Mouse (Mus musculus) cerebellum, postnatal 4 days (tissue): Measurements from ENCODE around the gene Ddah2.
A peak's percentile ranks its signal among the peaks of the same experiment; 100 is the strongest.

ENCODE experiments used
- DNase-seq, 2 experiments: peaks; one replicate each; pipeline ENCODE4 v3.0.0; 2022; ENCODE audit warnings: low spot score in 2 of 2, mixed read lengths in 1 of 2

Gene Ddah2

DNA sequence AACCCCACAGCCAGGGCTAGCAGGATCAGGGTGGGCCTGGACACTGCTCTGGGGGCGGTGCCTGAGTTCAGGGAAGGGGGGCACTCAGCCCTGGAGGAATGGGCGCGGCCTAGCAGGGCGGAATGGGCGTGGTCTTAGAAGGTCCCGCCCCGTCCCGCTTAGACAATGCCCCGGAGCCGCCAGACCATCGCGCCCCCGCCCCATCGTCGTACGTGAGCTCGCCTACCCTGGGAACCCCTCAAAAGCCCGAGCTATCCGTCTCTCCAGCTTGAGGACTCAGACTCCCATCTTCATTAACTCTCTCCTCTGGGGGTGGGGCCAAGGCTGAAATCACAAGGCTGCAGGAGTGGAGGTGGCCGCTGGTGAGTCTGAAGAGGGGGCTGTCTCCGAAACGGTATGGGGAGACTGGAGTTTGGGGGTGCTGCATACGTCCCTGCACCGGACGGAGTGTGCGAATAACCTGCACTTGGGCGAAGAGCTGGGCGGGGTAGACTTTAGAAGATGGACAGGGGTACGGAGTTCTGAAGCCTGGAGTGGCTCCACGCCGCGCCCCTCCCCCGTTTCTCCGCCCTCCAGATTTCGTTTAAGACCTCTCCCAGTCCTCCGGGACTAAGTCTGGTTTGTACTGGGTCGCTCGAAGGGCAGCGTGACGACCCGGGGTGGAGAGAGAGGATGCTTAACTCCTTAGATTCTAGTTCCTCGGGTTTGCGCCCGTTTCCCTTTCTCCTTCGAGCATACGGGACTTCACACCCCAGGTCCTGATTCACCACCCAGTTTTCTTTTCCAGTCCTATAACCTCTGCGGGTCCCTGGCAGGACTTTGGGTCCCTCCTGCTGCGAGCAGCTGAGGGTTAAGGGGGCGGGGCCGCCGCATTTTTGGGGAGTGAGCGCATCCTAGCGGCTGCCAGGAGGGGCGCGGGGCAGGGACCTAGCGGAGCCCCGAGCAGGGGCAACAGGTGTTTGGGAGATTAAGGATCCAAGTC lies at the start of gene Ddah2:
Ddah2 (plus strand) TSS at position 125 of the 982 bp plus-strand sequence.
- DNase-seq: peak; percentile 79 to 92

DNA sequence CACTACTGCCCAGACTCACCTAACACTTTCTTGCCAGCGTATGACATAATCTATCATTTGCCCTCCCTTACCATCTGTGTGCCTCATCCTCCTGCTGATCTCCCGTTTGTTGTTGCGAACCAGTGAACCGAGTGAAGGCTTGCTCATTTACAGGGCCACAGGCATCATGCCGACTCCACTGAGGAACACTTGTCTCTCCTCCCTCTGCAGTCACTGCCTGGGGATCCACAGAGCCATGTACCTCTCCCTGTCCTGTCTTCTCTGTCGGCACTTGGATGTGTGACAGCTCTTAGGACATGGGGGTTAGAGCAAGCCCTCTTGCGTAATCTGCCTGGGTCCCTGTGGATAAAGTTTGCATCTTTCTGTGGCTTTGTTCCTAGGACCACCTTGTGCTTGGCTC lies 49.2 kb upstream of the Ddah2 start:
- no peak for DNase-seq

DNA sequence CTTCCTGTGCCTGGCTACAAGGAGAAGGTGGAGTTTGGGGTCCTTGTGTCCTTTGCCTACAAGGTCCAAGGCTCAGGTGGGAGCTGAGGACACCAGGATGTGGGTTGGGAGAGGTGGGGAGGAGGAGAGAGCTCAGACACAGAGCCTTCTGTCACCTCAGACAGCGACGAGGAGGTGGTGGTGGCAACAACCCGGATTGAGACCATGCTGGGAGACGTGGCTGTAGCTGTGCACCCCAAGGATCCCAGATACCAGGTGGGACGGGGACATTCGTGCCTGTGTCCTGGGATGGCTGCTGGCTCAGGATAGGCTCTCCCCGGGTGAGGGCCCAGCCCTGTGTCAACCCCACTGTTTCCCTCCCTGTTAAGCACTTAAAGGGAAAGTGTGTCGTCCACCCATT lies 47.4 kb upstream of the Ddah2 start:
- DNase-seq: no peak

DNA sequence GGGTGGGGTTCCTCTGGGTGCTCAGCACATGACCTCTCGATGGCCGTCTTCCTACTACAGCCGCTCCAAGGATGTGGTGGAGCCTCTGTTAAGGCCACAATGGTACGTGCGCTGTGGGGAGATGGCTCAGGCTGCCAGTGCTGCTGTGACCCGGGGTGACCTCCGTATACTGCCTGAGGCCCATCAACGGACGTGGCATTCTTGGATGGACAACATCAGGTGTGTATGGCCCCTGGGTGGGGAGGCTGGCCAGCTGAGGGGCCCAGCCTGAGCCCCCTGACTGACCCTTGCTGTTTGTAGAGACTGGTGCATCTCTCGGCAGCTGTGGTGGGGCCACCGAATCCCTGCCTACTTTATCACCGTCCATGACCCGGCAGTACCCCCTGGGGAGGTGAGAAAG lies 46.4 kb upstream of the Ddah2 start:
- DNase-seq: no peak

DNA sequence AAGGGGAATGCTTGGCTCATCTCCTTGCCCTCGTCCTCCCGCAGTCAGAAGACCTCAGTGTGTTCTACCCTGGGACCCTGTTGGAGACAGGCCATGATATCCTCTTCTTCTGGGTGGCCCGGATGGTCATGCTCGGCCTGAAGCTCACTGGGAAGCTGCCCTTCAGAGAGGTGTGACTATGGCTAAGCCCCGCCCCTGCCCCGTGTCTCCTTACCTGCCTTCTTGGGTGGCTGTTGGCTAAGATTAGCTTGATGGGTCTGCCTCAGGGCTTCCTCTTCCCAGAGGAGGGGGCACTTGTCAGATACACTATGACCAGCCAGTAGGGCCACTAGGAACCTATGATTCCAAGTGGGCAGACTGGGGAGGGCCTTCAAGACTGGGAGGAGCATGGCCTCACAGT lies 45.6 kb upstream of the Ddah2 start:
- DNase-seq: no peak

DNA sequence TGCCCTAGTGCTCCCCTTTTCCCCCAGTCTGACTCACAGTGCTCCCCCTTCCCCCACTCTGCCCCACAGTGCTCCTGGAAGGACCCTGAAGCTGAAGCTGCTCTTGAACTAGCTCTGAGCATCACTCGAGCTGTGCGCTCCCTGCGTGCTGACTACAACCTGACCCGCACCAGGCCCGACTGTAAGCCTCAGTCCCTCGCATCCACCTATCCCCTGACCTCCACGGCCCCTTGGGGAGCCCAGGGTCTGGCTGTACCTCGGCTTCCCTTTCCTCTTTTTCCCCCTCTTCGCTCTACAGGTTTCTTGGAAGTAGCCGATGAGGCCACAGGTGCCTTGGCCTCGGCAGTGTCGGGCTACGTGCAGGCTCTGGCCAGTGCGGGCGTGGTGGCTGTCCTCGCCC lies 43.5 kb upstream of the Ddah2 start:
- no peak for DNase-seq

DNA sequence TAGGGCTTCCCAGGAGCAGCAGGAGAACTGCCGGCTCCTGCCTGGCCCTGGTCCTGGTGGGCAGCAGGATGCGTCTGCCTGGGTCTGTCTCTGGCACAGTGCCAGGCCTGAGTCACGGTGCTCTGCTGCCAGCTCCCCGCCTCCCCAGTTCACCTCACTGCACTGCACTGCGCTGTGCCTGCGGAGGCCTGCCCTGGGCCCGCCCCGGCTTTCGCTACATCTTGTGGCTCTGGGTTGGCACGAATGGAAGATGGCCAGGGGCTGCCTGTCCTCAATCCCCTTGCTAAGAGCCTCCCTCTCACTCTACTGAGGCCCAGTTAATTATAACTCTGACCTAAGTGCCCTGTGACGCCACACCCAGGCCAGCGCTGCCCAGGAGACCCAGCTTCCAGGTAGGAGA lies 42.5 kb upstream of the Ddah2 start, which contains the start of gene Vwa7:
Vwa7 (plus strand) TSS at position 204 of the 400 bp plus-strand sequence.
- DNase-seq: peak; percentile 60 to 82

DNA sequence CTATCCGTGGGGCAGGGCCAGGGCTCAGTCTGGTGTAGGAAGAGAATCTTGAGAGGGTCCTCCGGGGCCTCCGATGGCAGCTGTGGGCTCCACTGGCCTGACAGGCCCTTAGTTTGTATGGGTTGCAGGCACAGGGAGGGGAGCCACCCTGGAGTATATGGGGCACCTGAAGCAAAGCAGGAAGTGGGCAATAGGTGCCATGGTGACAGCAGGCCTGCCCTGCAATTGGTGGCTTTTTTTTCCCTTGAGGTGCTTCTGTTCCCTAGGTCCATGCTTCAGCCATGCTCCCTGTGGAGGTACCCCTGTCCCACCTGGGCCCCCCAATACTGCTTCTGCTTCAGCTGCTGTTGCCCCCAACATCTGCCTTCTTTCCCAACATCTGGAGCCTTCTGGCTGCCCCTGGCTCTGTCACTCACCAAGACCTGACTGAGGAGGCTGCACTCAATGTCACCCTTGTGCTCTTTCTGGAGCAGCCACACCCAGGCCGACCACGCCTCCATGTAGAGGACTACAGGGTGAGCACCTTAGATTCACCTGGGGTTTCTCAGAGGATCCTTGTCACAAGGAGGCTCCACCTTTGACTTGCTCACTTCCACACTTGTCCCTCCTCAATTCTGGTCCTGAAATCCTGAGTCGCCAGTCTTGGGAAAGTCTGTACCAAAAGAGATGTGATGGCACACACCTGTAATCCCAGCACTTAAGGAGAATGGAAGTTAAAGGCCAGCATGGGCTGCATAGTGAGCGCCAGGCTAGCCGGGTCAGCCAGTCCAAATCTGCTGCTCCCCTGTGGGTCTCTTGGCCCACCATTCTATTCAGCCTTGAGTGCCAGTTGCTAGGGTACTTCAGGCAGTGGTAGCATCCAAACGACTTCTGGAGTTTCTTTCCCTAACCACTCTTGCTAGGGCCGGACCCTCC lies 41.8 kb upstream of the Ddah2 start:
- DNase-seq: no peak

DNA sequence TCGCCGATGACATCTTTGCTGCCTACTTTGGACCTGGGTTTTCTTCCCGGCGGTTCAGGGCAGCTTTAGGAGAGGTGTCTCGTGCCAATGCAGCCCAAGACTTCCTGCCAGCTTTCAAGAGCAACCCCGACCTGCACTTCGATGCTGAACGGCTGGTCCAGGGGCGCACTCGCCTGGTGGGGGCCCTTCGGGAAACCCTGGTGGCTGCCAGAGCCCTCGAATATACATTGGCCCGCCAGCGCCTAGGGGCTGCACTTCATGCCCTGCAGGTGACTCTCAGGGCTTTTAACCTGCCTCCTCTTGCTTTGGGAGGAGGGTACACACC lies 41.2 kb upstream of the Ddah2 start:
- no peak for DNase-seq

DNA sequence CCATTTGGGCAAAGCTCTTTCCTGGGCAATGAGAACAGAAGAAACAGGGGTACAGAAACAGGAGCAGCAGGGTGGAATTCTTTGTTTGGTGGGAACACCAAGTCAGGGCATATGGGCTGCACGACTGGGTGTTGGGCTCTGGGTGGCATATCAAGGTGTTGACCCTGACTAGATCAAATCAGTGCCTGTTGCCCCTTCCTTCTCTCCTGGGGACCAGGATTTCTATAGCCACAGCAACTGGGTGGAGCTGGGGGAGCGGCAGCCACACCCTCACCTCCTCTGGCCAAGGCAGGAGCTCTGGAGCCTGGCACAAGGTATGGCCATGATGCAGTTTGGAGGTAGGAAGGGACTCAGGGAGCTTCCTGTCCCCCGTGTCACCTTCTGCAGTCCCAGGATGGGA lies 40.7 kb upstream of the Ddah2 start:
- DNase-seq: no peak

DNA sequence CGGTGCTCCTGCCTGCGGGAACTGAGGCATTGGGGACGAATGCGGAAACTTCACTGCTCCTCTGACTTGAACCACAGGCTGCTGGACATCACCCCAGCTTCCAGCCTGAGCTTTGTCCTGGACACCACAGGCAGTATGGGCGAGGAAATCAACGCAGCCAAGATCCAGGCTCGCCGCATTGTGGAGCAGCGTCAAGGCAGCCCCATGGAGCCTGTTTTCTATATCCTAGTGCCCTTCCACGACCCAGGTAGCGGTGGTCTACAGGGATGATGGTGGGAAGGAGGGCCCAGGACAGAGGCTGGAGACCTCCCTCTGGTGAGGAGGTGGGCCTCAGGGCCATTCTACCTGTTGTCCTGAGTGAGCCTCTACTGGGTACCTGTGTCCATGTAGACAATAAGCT lies 38.9 kb upstream of the Ddah2 start:
- no peak for DNase-seq

DNA sequence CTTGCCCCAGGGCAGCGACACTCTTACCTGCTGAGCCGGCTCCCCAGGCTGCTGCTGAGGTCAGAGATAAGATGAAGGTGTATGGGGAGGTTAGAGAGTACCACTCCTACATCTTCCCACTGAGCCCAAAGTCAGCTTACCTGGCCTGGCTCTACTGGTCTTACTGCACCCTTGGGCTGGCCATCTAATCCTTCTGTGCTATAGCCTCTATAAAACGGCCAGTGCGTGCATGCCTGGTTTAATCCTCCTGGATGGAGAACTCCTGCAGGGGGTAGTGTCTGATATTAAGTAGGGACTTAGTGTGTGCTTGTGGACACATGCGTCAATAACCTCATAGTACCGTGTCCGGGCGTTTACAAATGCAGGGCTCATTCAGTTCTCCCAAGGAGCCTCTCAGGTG lies 38.3 kb upstream of the Ddah2 start:
- no peak for DNase-seq

DNA sequence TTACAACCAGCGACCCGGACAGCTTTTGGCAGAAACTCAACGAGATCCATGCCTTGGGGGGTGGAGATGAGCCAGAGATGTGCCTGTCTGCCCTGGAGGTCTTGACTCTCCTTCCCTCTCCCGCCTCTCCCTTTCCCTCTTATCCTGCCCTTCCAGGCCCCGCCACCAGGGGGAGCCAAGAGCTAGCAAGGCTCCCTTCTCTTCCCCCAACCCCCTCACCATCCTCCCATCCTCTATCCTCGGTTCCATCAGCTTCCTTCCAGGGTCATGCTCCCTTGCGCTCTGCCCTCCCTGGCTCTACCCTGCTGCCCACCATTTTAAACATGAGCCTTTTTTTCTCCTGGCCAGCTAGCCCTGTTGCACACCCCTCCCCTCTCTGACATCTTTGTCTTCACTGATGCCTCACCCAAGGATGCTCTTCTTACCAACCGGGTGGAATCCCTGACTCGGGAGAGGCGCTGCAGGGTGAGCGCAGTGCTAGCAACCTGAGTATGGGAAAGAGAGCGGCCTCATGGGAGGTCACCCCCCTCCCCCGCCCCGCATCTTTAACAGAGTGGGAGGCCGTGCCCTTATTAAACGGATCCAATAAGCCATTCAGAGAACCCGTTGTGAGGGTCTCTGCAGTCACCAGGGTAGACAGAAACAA lies 37.5 kb upstream of the Ddah2 start:
- peak; percentile 80 to 96 for DNase-seq

DNA sequence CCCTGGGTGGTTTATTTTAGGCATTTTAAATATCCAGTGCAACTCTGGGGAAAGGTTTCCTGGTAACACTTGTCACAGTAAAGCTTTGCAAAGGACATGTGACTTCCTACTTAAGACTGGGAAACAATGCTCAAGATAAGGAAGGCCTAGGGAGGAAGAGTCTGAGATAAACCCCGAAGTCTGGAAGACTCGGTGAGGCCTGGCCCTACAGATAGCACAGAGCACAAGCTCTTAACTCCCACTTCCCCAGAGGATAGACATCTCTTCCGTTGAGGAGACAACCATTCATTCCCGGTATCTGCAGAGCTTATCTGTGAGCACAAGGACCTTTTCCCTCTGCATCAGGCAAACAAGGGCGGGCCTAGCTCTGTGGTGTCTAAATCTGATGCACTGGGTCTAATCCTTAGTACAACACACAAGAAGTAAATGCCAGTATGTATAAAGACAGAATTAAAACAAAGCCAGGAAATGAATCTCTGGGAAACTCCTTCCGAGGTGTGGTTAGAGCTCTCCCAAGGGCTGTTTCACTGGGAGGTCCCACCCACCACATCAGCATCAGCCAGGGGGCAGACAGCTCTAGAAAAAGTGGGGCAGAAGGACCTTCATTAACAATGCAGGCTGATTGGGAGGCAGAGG lies 36.9 kb upstream of the Ddah2 start:
- DNase-seq: no peak

DNA sequence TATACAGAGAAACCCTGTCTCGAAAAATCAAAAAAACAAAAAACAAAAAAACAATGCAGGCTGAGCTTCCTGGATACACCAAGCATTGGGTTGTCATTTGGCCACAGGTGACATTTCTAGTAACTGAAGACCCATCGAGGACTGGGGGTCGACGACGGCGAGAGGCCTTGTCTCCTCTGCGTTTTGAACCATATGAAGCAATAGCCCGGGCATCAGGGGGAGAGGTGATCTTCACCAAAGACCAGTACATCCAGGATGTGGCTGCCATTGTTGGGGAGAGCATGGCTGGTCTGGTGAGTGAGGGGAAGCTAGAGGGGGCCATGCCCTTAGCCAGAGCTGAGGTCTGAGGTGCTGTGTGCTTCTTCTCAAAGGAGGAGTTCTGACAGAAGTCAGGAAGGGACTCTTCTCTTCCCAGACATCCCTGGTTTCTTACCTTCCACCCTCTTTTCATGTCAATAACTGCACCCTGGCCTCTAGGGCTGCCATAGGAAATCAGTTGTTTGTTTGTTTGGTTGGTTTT lies 36.2 kb upstream of the Ddah2 start:
- DNase-seq: no peak

DNA sequence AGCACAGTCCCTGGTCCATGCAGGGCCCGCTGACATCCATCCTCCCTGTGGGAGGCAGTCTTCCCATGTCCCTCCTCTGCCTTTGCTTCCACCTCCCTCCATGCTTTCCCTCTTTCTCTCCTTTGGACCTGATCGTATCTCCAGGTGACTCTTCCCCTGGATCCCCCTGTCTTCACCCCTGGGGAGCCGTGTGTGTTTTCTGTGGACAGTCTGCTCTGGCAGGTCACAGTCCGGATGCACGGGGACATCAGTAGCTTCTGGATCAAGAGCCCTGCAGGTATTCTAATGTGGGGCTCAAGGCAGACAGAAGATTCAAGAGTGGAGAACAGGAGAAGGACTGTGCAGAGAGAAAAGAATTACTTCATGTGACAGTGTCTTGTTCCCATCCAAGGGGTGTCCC lies 35.6 kb upstream of the Ddah2 start:
- no peak for DNase-seq

DNA sequence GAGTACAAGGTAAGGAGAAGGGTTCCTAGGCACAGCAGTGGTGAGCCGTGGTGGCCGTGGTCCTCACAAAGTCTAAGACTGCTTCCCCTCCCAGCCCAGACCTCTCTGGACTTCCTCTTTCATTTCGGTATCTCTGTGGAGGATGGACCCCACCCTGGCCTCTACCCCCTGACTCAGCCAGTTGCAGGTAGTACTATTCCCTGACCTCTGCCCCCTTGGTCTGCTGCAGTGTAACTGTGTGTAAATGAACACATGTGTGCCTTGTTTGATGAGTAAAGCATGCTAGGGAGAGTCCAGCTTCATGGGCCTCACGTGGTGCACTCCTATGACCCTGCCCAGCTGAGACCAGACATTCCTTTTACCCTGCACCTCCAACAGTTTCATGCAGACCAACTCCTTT lies 35.1 kb upstream of the Ddah2 start:
- no peak for DNase-seq

DNA sequence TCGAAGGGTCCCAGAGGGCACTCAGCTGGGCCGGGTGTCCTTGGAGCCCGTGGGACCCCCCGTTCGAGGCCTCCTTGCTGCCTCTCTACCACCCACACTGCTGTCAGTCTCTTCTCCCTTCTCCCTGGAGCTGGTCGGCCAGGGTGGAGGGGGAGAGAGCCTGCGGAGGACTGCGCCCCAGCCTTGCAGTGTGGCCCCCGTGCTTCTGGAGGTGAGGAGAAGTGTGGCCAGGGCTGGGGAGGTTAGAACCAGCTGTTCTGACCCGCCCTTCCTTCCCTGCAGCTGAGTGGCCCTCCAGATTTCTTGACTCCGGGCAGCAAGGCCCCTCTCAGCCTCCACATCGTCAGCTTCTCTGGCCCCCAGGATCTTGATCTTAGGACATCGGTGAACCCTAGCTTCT lies 34.6 kb upstream of the Ddah2 start:
- DNase-seq: no peak

DNA sequence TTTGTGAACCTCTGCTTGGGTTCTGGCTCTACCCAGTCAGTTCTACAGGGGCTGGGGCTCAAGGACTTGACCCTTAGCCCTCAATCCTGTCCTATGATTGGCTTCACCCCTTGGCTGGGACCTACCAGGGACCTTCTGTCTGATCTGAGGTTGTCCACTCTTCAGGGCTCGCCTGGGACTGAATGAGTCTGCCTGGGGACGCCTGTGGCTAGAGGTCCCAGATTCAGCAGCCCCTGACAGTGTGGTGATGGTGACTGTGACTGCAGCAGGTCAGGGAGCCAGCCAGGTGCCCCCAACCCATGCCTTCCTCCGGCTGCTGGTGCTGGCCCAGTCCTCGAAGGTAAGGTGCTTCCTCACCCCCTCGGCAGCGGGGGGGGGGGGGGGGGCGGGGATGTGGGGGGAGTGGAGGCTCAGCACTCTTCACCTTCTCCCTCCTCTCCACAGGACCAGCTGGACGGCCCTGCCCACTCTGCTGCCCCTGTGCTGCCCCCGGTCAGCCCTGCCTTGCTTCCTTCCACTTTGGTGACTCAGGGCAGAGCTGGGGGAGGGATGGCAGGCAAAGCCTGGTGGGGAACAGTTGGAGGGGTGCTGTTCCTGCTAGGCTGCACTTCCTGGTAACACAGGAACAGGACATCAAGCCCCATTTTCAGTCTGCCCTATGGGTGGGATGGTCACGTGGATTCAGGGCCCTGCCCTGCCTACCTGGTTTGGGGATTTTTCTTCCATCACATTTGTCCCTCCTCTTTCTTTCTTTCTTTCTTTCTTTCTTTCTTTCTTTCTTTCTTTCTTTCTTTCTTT lies 33.9 kb upstream of the Ddah2 start:
- DNase-seq: no peak

DNA sequence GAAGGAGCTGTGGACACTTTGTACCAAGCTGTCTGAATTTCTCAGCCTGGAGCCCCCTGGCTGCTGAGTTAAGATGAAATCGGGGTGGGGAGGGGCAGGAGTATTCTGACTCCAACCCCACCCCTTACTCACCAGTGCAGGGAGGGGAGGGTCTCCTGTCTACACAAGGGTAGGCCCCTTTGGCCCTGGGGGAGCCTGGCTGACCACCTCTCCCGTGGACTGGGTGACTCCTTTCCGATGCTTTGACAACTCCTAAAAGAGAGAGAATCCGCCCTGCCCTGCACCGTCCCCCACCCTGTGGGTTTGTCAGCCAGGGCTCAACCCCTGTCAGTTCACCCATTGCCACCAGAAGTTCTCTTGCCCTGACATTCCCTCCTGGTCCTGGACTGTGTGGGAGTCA lies 32.6 kb upstream of the Ddah2 start:
- no peak for DNase-seq
